Mouse (Mus musculus) G1E (cell line): ENCODE results near the gene Pitpnc1. TPM values are rescaled to one million over a fixed set of nuclear protein-coding genes. Genes with fewer than 3 reads are reported as not detected.

Source experiments
- ATAC-seq: 2 replicates; pipeline ENCODE4 v1.8.0; 2016; ENCODE audit warnings: mild to moderate bottlenecking; ENCODE audit not compliant: insufficient number of reproducible peaks, poor library complexity, low FRiP score, severe bottlenecking; ENCODE audit errors: extremely low read depth
- DNase-seq: peaks from one replicate; pipeline ENCODE4 v3.0.0; 2012; ENCODE audit warnings: low spot score
- H3K27me3 ChIP-seq: 2 replicates; pipeline ENCODE4 v1.6.1; 2012; ENCODE audit warnings: mild to moderate bottlenecking, low read length, inconsistent platforms; ENCODE audit not compliant: insufficient read depth
- H3K36me3 ChIP-seq: replicated peaks from 2 replicates; pipeline ENCODE3; 2012; ENCODE audit warnings: mild to moderate bottlenecking, inconsistent platforms
- H3K4me1 ChIP-seq: 2 replicates; pipeline ENCODE4 v1.6.1; 2012; ENCODE audit warnings: low read depth, low read length, inconsistent platforms, mixed read lengths; ENCODE audit not compliant: insufficient read depth
- H3K4me3 ChIP-seq: 2 replicates; pipeline ENCODE4 v1.5.1; 2012; ENCODE audit warnings: low read depth, mild to moderate bottlenecking, inconsistent platforms, low read length, moderate library complexity, mixed read lengths
- H3K9me3 ChIP-seq: replicated peaks from 2 replicates; pipeline ENCODE4 v1.6.1; 2012; ENCODE audit warnings: inconsistent platforms
- CTCF ChIP-seq: IDR thresholded peaks from 2 replicates; pipeline ENCODE4 v1.5.1; 2012; ENCODE audit warnings: low read depth, low read length, inconsistent platforms, mixed read lengths
- GATA1 ChIP-seq: IDR thresholded peaks from 2 replicates; pipeline ENCODE4 v1.6.1; 2012; ENCODE audit warnings: borderline replicate concordance, low read length, inconsistent platforms, mixed read lengths
- GATA2 ChIP-seq: IDR thresholded peaks from 2 replicates; pipeline ENCODE4 v1.6.1; 2012; ENCODE audit warnings: low read depth, low read length, inconsistent platforms, borderline replicate concordance
- POLR2AphosphoS5 ChIP-seq: IDR thresholded peaks from 2 replicates; pipeline ENCODE4 v1.6.1; 2012; ENCODE audit warnings: low read depth, low read length, inconsistent platforms; ENCODE audit not compliant: insufficient replicate concordance
- TAL1 ChIP-seq: conservative IDR thresholded peaks from 2 replicates; pipeline ENCODE4 v1.6.1; 2012; ENCODE audit warnings: low read depth, low read length, inconsistent platforms, mixed read lengths
- polyA plus RNA-seq: library from polyadenylated mRNA; stranded (reverse); fragments of >175 nt; gene quantifications from 2 replicates; pipeline ENCODE4 v1.2.3, GENCODE M21; 2012
- total RNA-seq, 2 experiments: library from RNA; stranded (forward) in 1 of 2; stranded (reverse) in 1 of 2; fragments of 200-1000 nt in 1 of 2; fragments of >200 nt in 1 of 2; fragmentation: Nextera tagmentation in 1 of 2; gene quantifications; 2 replicates each; pipeline ENCODE4 v1.2.3; 2014 to 2017

The Pitpnc1 gene
- total and polyA plus RNA-seq, 3 experiments, result 9.9 to 53.5 (median 31.5) TPM

GRCm38 (mm10) chr11:107468252-107469030 is 2.1 kb downstream of the Pitpnc1 start:
- ATAC-seq (peak; percentile 68), DNase-seq (peak; percentile 41)

GRCm38 (mm10) chr11:107466611-107467391 is 3.7 kb downstream of the Pitpnc1 start:
- H3K4me1 ChIP-seq, result peaks cover 55% of the 10 kb centered on the region
- peaks cover 34% of the 10 kb centered on the region for H3K36me3 ChIP-seq
- peak overlapping the region; percentile 23; the same call in 1 of the 2 replicates for H3K4me3 ChIP-seq
- no peaks in the 10 kb centered on the region for H3K9me3 ChIP-seq
- ATAC-seq, result no peak
- H3K27me3 ChIP-seq, result no peaks in the 10 kb centered on the region
- no peak for DNase-seq
- TF ChIP-seq POLR2AphosphoS5 (no peak), CTCF (no peak), GATA1 (no peak), TAL1 (no peak), GATA2 (no peak)

More at GRCm38 (mm10) chr11:107468252-107469030, 2.1 kb downstream of the Pitpnc1 start:
- peak overlapping the region; percentile 94 for H3K4me3 ChIP-seq
- no peaks in the 10 kb centered on the region for H3K27me3 ChIP-seq
- H3K4me1 ChIP-seq, result peaks cover 65% of the 10 kb centered on the region
- TF ChIP-seq TAL1, result peak; percentile 48
- no peak for TF ChIP-seq GATA2
- peaks cover 22% of the 10 kb centered on the region for H3K36me3 ChIP-seq
- H3K9me3 ChIP-seq, result no peaks in the 10 kb centered on the region

- no peak overlapping the region; the same call in 1 of the 2 replicates for H3K4me3 ChIP-seq
- H3K4me1 ChIP-seq, result peaks cover 47% of the 10 kb centered on the region
- no peak for DNase-seq
- H3K27me3 ChIP-seq, result no peaks in the 10 kb centered on the region
- no peaks in the 10 kb centered on the region for H3K9me3 ChIP-seq
- no peak for ATAC-seq
- TF ChIP-seq TAL1, result no peak
- TF ChIP-seq POLR2AphosphoS5, result no peak
- no peak for TF ChIP-seq GATA2
- no peak for TF ChIP-seq CTCF
- TF ChIP-seq GATA1, result no peak
- peaks cover 42% of the 10 kb centered on the region for H3K36me3 ChIP-seq
Measured at GRCm38 (mm10) chr11:107465969-107466368, 4.5 kb downstream of the Pitpnc1 start.

- Histone ChIP-seq H3K4me1 (peaks cover 45% of the 10 kb centered on the region), H3K27me3 (no peaks in the 10 kb centered on the region), H3K9me3 (no peaks in the 10 kb centered on the region), H3K4me3 (no peak overlapping the region), H3K36me3 (peaks cover 51% of the 10 kb centered on the region)
- no peak for TF ChIP-seq TAL1
- no peak for TF ChIP-seq GATA1
- no peak for TF ChIP-seq GATA2
- TF ChIP-seq CTCF, result no peak
- TF ChIP-seq POLR2AphosphoS5, result no peak
- ATAC-seq (no peak), DNase-seq (no peak)
Measured at GRCm38 (mm10) chr11:107465041-107465440, 5.5 kb downstream of the Pitpnc1 start.

GRCm38 (mm10) chr11:107464141-107464540 is 6.4 kb downstream of the Pitpnc1 start:
- DNase-seq (no peak), ATAC-seq (no peak)
- Histone ChIP-seq H3K4me3 (no peak overlapping the region), H3K36me3 (peaks cover 60% of the 10 kb centered on the region), H3K4me1 (peaks cover 45% of the 10 kb centered on the region), H3K9me3 (no peaks in the 10 kb centered on the region), H3K27me3 (no peaks in the 10 kb centered on the region)
- no peak for TF ChIP-seq CTCF
- TF ChIP-seq GATA1, result no peak
- TF ChIP-seq GATA2, result no peak
- TF ChIP-seq TAL1, result no peak
- TF ChIP-seq POLR2AphosphoS5, result no peak

- TF ChIP-seq POLR2AphosphoS5 (no peak), CTCF (no peak), GATA2 (no peak), TAL1 (no peak), GATA1 (no peak)
- Histone ChIP-seq H3K9me3 (no peaks in the 10 kb centered on the region), H3K4me1 (peaks cover 51% of the 10 kb centered on the region), H3K36me3 (peaks cover 69% of the 10 kb centered on the region), H3K4me3 (no peak overlapping the region), H3K27me3 (no peaks in the 10 kb centered on the region)
- DNase-seq (no peak), ATAC-seq (no peak)
Measured at GRCm38 (mm10) chr11:107463251-107463681, 7.2 kb downstream of the Pitpnc1 start.
